8 mouse cellular contexts compared by ENCODE assay signal in the genomic region with DNA sequence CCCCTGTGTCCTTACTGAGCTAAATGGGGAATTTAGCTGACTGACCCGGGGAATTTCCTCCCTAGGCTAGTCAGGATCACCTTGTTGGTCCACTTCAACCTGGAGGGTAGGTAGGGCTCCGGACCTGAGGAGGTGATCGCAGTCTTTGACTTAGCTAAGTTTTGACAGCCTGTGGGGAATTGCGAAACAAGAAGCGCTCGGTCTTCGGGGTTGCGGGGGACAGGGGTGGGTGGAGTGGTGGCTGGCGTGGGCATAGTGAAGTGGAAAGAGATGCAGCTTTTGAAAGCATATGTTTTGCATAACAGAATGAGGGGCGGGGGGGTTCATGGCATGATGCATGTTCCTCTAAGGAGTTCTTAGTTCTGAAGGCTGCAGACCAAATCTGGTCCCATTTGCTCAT. TPM values are rescaled to one million over a fixed set of nuclear protein-coding genes. Genes with fewer than 3 reads are reported as not detected.
DNase-seq lines count a peak whose midpoint lies in the region; ATAC-seq and TF ChIP-seq lines count a peak whose summit lies in the region.

No protein-coding gene starts in this region.

- WGBS in heart, embryonic 16.5 days = 4% methylated on average over 10 of the region's 10 CpGs
- 3% methylated on average over 10 of the region's 10 CpGs for WGBS in liver, embryonic 14.5 days (ENCODE audit: insufficient replicate concordance)
- WGBS in neural tube, embryonic 12.5 days = 5% methylated on average over 10 of the region's 10 CpGs

- H3K4me2 ChIP-seq in heart, embryonic 16.5 days (ENCODE audit: low read depth, low read length) = peak overlapping the region; percentile 100
- peak overlapping the region; percentile 95 for H3K4me2 ChIP-seq in liver, embryonic 14.5 days (ENCODE audit: low read depth)
- H3K4me2 ChIP-seq in neural tube, embryonic 12.5 days (replicated peaks) = peak overlapping the region; percentile 85

- H3K27ac ChIP-seq in heart, embryonic 16.5 days (ENCODE audit: low read length) = peak overlapping the region; percentile 89
- H3K27ac ChIP-seq in liver, embryonic 14.5 days = peak overlapping the region; percentile 95
- no peak overlapping the region for H3K27ac ChIP-seq in neural tube, embryonic 12.5 days

- peaks cover 15% of the 10 kb centered on the region for H3K36me3 ChIP-seq in heart, embryonic 16.5 days (ENCODE audit: control insufficient read depth, insufficient read depth)
- H3K36me3 ChIP-seq in liver, embryonic 14.5 days (replicated peaks; ENCODE audit: control insufficient read depth, insufficient read depth, low read depth) = peaks cover 12% of the 10 kb centered on the region
- H3K36me3 ChIP-seq in neural tube, embryonic 12.5 days = peaks cover 21% of the 10 kb centered on the region; the same call in 1 of the 2 replicates

- H3K9me3 ChIP-seq in heart, embryonic 16.5 days (replicated peaks; ENCODE audit: control insufficient read depth, low read length) = no peaks in the 10 kb centered on the region
- no peaks in the 10 kb centered on the region for H3K9me3 ChIP-seq in liver, embryonic 14.5 days (ENCODE audit: control insufficient read depth, low read length)
- H3K9me3 ChIP-seq in neural tube, embryonic 12.5 days = no peaks in the 10 kb centered on the region

- TF ChIP-seq EP300 in liver, embryonic 14.5 days (IDR thresholded peaks at IDR 0.05; ENCODE audit: low read depth) = no peak

- peak; percentile 43 for ATAC-seq in common myeloid progenitor, adult 5-6 weeks (replicated peaks; ENCODE audit: low read depth, poor library complexity, severe bottlenecking)
- ATAC-seq in heart, embryonic 16.5 days (replicated peaks; ENCODE audit: extremely low read depth, insufficient read depth, low FRiP score) = no peak
- 0 out of 2 replicates have a peak, but pooled peaks have one; percentile 0 for ATAC-seq in liver, embryonic 14.5 days (ENCODE audit: insufficient read depth)
- ATAC-seq in neural tube, embryonic 12.5 days (ENCODE audit: low FRiP score, low read depth) = no peak

- H3K4me3 ChIP-seq in heart, embryonic 16.5 days (ENCODE audit: low read length) = peak overlapping the region; percentile 83
- peak overlapping the region; percentile 88 to 90 for H3K4me3 ChIP-seq in liver, embryonic 14.5 days (ENCODE audit: insufficient read depth in 1 of 2, low read depth in 2 of 2, low read length in 2 of 2)
- H3K4me3 ChIP-seq in neural tube, embryonic 12.5 days = peak overlapping the region; percentile 63

- peak overlapping the region; percentile 76 for H3K9ac ChIP-seq in heart, embryonic 16.5 days (ENCODE audit: low read length)
- peak overlapping the region; percentile 95 for H3K9ac ChIP-seq in liver, embryonic 14.5 days (replicated peaks)
- H3K9ac ChIP-seq in neural tube, embryonic 12.5 days = peak overlapping the region; percentile 69

- H3K27me3 ChIP-seq in heart, embryonic 16.5 days (ENCODE audit: control insufficient read depth, insufficient read depth, low read length) = no peaks in the 10 kb centered on the region
- no peaks in the 10 kb centered on the region for H3K27me3 ChIP-seq in liver, embryonic 14.5 days (ENCODE audit: control insufficient read depth, insufficient read depth, low read length)
- H3K27me3 ChIP-seq in neural tube, embryonic 12.5 days (replicated peaks) = no peaks in the 10 kb centered on the region

- TF ChIP-seq CTCF in liver, embryonic 14.5 days (IDR thresholded peaks at IDR 0.05; ENCODE audit: low read depth) = no peak

- peaks cover 6% of the 10 kb centered on the region for H3K4me1 ChIP-seq in heart, embryonic 16.5 days (ENCODE audit: control insufficient read depth, insufficient read depth, low read length)
- H3K4me1 ChIP-seq in liver, embryonic 14.5 days (replicated peaks; ENCODE audit: control insufficient read depth in 2 of 2, insufficient read depth in 2 of 2, low read length in 1 of 2) = peaks cover 0 to 10% of the 10 kb centered on the region in 2 experiments; a peak in 3 of 4 replicates
- H3K4me1 ChIP-seq in neural tube, embryonic 12.5 days = peaks cover 5% of the 10 kb centered on the region

- peak; percentile 19 to 31 for DNase-seq in layer of hippocampus, postnatal 36 days
- no peak for DNase-seq in layer of hippocampus, adult 11-12 months (ENCODE audit: low spot score)
- no peak for DNase-seq in liver, embryonic 14.5 days (ENCODE audit: low read depth in 3 of 3, low spot score in 3 of 3)
- DNase-seq in c-Kit-positive CD71-positive TER-119-positive erythroid progenitor cells, embryonic 14.5 days (ENCODE audit: low spot score) = no peak
- no peak for DNase-seq in ovary, postnatal 10 days (ENCODE audit: low spot score)

RNA-seq across cellular contexts. Expression of gene Cln5, which starts 0.8 kb away (rescaled TPM):
- 10 to 100 TPM in 1 of 2 experiments, 1 to 10 TPM in 1; 9.6 to 10.6 TPM for total RNA-seq in layer of hippocampus, postnatal 36 days (2021)
- total RNA-seq in common myeloid progenitor, adult 5-6 weeks (2017) = 23.6 and 34.8 TPM in 2 replicates
- 27.6 and 27.7 TPM in 2 replicates for polyA plus RNA-seq in heart, embryonic 16.5 days (2015; fragmentation: Nextera tagmentation; extraction: Ambion mirVana)
- polyA plus RNA-seq in liver, embryonic 14.5 days (2012; rRNA removed) = 6.7 and 9.7 TPM in 2 replicates
- polyA plus RNA-seq in liver, embryonic 14.5 days (2014; fragmentation: Nextera tagmentation; extraction: Ambion mirVana) = 17.6 and 20.2 TPM in 2 replicates
- 20.9 and 21.2 TPM in 2 replicates for polyA plus RNA-seq in neural tube, embryonic 12.5 days (2016; fragmentation: Nextera tagmentation; extraction: Ambion mirVana)

RNA-seq across cellular contexts. Expression of gene Acod1, which starts 24.0 kb away (rescaled TPM):
- not detected for total RNA-seq in layer of hippocampus, postnatal 36 days (2021)
- 0.05 TPM in 1 of 2 replicates, not detected in the other for total RNA-seq in common myeloid progenitor, adult 5-6 weeks (2017)
- 0.07 TPM in 1 of 2 replicates, not detected in the other for polyA plus RNA-seq in heart, embryonic 16.5 days (2015; fragmentation: Nextera tagmentation; extraction: Ambion mirVana)
- 0.03 and 0.08 TPM in 2 replicates for polyA plus RNA-seq in liver, embryonic 14.5 days (2012; rRNA removed)
- polyA plus RNA-seq in liver, embryonic 14.5 days (2014; fragmentation: Nextera tagmentation; extraction: Ambion mirVana) = 0.06 and 0.15 TPM in 2 replicates
- polyA plus RNA-seq in neural tube, embryonic 12.5 days (2016; fragmentation: Nextera tagmentation; extraction: Ambion mirVana) = not detected in 2 replicates

RNA-seq across cellular contexts. Expression of gene Fbxl3, which starts 28.6 kb away (rescaled TPM):
- 100 to 1,000 TPM in 1 of 2 experiments, 10 to 100 TPM in 1; 96.2 to 100 TPM for total RNA-seq in layer of hippocampus, postnatal 36 days (2021)
- 65.8 and 88.0 TPM in 2 replicates for total RNA-seq in common myeloid progenitor, adult 5-6 weeks (2017)
- polyA plus RNA-seq in heart, embryonic 16.5 days (2015; fragmentation: Nextera tagmentation; extraction: Ambion mirVana) = 18.0 and 19.0 TPM in 2 replicates
- polyA plus RNA-seq in liver, embryonic 14.5 days (2012; rRNA removed) = 17.3 and 21.9 TPM in 2 replicates
- 12.6 and 16.0 TPM in 2 replicates for polyA plus RNA-seq in liver, embryonic 14.5 days (2014; fragmentation: Nextera tagmentation; extraction: Ambion mirVana)
- polyA plus RNA-seq in neural tube, embryonic 12.5 days (2016; fragmentation: Nextera tagmentation; extraction: Ambion mirVana) = 29.0 and 29.8 TPM in 2 replicates

Comparison
In these comparisons a context has a peak if more than half of its experiments do, and no peak if none do; other contexts are left out.
1. DNase-seq: peak in layer of hippocampus, postnatal 36 days (2 of 2); none in layer of hippocampus, adult 11-12 months (single experiment), liver, embryonic 14.5 days (0 of 3), c-Kit-positive CD71-positive TER-119-positive erythroid progenitor cells, embryonic 14.5 days (single experiment) and ovary, postnatal 10 days (single experiment).
2. ATAC-seq: peak in common myeloid progenitor, adult 5-6 weeks (single experiment) and liver, embryonic 14.5 days (single experiment); none in heart, embryonic 16.5 days (single experiment) and neural tube, embryonic 12.5 days (single experiment).
3. Peak in every context shown above with its lines, with median percentiles within 50 percentile points of each other: H3K4me2 ChIP-seq, H3K4me3 ChIP-seq and H3K9ac ChIP-seq.